Mouse (Mus musculus): ENCODE results near the gene Srl.

DNA sequence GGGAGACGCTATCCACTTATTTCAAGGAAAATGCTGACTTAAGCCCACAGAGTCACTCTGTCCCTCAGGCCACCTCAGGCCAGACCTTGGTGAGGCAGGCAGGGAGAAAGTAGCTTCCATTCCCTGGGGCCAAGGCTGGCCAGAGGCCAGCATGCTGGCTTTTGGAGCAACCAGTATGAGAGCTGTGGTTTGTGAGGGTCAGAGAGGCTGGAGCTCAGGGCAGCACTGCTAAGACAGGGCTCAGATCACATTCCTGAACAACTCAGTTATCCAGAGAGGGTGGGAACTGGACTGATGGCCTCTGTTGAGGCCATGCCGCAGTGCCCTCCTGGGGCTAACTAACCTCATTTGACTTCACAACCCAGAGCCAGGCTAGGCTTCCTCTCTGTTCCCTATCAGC is 106.2 kb downstream of the Srl start:
- TF ChIP-seq POLR2A (IDR thresholded peaks at IDR 0.05; ENCODE audit: low read depth, low read length), result no peak
- TF ChIP-seq CTCF (IDR thresholded peaks at IDR 0.05; ENCODE audit: extremely low read depth, insufficient read depth, insufficient read length, insufficient replicate concordance), result no peak
